Mouse (Mus musculus): Measurements from ENCODE around the gene Pbx1. TPM values are rescaled to one million over a fixed set of nuclear protein-coding genes. Genes with fewer than 3 reads are reported as not detected.

Gene Pbx1
- polyA plus RNA-seq, 1 experiment from 2014 or later: 82.9 TPM

GRCm38 (mm10) chr1:168307275-168308182 is 124.5 kb downstream of the Pbx1 start:
- no peak overlapping the region for H3K4me3 ChIP-seq (replicated peaks; ENCODE audit: low read length)
- no peak overlapping the region for H3K4me2 ChIP-seq (ENCODE audit: low read length)
- no peak overlapping the region for H3K27ac ChIP-seq (ENCODE audit: low read length)
- ATAC-seq: no peak
- no peaks in the 10 kb centered on the region for H3K9me3 ChIP-seq (ENCODE audit: control insufficient read depth, low read length)
- WGBS: 51% methylated on average over 14 of the region's 14 CpGs
- H3K36me3 ChIP-seq (ENCODE audit: control insufficient read depth, insufficient read depth): no peaks in the 10 kb centered on the region; the same call in 1 of the 2 replicates
- peaks cover 39% of the 10 kb centered on the region for H3K4me1 ChIP-seq (replicated peaks; ENCODE audit: control insufficient read depth, insufficient read depth, low read length)
- H3K9ac ChIP-seq (replicated peaks; ENCODE audit: low read depth, low read length): no peak overlapping the region
- no peaks in the 10 kb centered on the region for H3K27me3 ChIP-seq (replicated peaks; ENCODE audit: control insufficient read depth, insufficient read depth, low read length)

- 25% methylated on average over 6 of the region's 6 CpGs for WGBS
- no peak for ATAC-seq
- no peak overlapping the region for H3K4me3 ChIP-seq (replicated peaks; ENCODE audit: low read length)
- peak overlapping the region; percentile 82 for H3K27ac ChIP-seq (ENCODE audit: low read length)
- H3K4me2 ChIP-seq (ENCODE audit: low read length): peak overlapping the region; percentile 43
- H3K9me3 ChIP-seq (ENCODE audit: control insufficient read depth, low read length): no peaks in the 10 kb centered on the region
- no peaks in the 10 kb centered on the region for H3K27me3 ChIP-seq (replicated peaks; ENCODE audit: control insufficient read depth, insufficient read depth, low read length)
- H3K9ac ChIP-seq (replicated peaks; ENCODE audit: low read depth, low read length): peak overlapping the region; percentile 50
- no peaks in the 10 kb centered on the region for H3K36me3 ChIP-seq (ENCODE audit: control insufficient read depth, insufficient read depth)
- peaks cover 35% of the 10 kb centered on the region for H3K4me1 ChIP-seq (replicated peaks; ENCODE audit: control insufficient read depth, insufficient read depth, low read length)
Observed at GRCm38 (mm10) chr1:168300505-168300904, 131.6 kb downstream of the Pbx1 start.

- H3K4me1 ChIP-seq (replicated peaks; ENCODE audit: control insufficient read depth, insufficient read depth, low read length): peaks cover 35% of the 10 kb centered on the region
Observed at GRCm38 (mm10) chr1:168299928-168300365, 132.1 kb downstream of the Pbx1 start.

GRCm38 (mm10) chr1:168299181-168299580 is 132.9 kb downstream of the Pbx1 start:
- H3K9ac ChIP-seq (replicated peaks; ENCODE audit: low read depth, low read length): no peak overlapping the region
- 85% methylated on average over 8 of the region's 8 CpGs for WGBS
- H3K36me3 ChIP-seq (ENCODE audit: control insufficient read depth, insufficient read depth): no peaks in the 10 kb centered on the region
- H3K27me3 ChIP-seq (replicated peaks; ENCODE audit: control insufficient read depth, insufficient read depth, low read length): no peaks in the 10 kb centered on the region
- no peak overlapping the region for H3K4me2 ChIP-seq (ENCODE audit: low read length)
- peaks cover 35% of the 10 kb centered on the region for H3K4me1 ChIP-seq (replicated peaks; ENCODE audit: control insufficient read depth, insufficient read depth, low read length)
- no peak for ATAC-seq
- H3K4me3 ChIP-seq (replicated peaks; ENCODE audit: low read length): no peak overlapping the region
- no peaks in the 10 kb centered on the region for H3K9me3 ChIP-seq (ENCODE audit: control insufficient read depth, low read length)
- H3K27ac ChIP-seq (ENCODE audit: low read length): no peak overlapping the region; the same call in none of the 2 replicates

More at GRCm38 (mm10) chr1:168299928-168300365, 132.1 kb downstream of the Pbx1 start:
- Histone ChIP-seq H3K27ac (ENCODE audit: low read length) (peak overlapping the region; percentile 71), H3K4me2 (ENCODE audit: low read length) (peak overlapping the region; percentile 43), H3K9me3 (ENCODE audit: control insufficient read depth, low read length) (no peaks in the 10 kb centered on the region), H3K36me3 (ENCODE audit: control insufficient read depth, insufficient read depth) (no peaks in the 10 kb centered on the region), H3K27me3 (replicated peaks; ENCODE audit: control insufficient read depth, insufficient read depth, low read length) (no peaks in the 10 kb centered on the region), H3K9ac (replicated peaks; ENCODE audit: low read depth, low read length) (peak overlapping the region; percentile 1), H3K4me3 (replicated peaks; ENCODE audit: low read length) (0 out of 2 replicates have a peak overlapping the region, but pooled peaks have one; percentile 7)
- WGBS: 6% methylated on average over 12 of the region's 12 CpGs
- ATAC-seq: peak; percentile 70

GRCm38 (mm10) chr1:168296290-168296689 is 135.8 kb downstream of the Pbx1 start:
- Histone ChIP-seq H3K9me3 (ENCODE audit: control insufficient read depth, low read length) (no peaks in the 10 kb centered on the region), H3K4me2 (ENCODE audit: low read length) (no peak overlapping the region), H3K4me1 (replicated peaks; ENCODE audit: control insufficient read depth, insufficient read depth, low read length) (peaks cover 43% of the 10 kb centered on the region), H3K36me3 (ENCODE audit: control insufficient read depth, insufficient read depth) (no peaks in the 10 kb centered on the region), H3K9ac (replicated peaks; ENCODE audit: low read depth, low read length) (no peak overlapping the region), H3K27ac (ENCODE audit: low read length) (peak overlapping the region; percentile 28; the same call in 1 of the 2 replicates), H3K27me3 (replicated peaks; ENCODE audit: control insufficient read depth, insufficient read depth, low read length) (no peaks in the 10 kb centered on the region), H3K4me3 (replicated peaks; ENCODE audit: low read length) (no peak overlapping the region)
- 30% methylated on average over 2 of the region's 2 CpGs for WGBS
- no peak for ATAC-seq

- Histone ChIP-seq H3K36me3 (ENCODE audit: control insufficient read depth, insufficient read depth) (no peaks in the 10 kb centered on the region), H3K4me1 (replicated peaks; ENCODE audit: control insufficient read depth, insufficient read depth, low read length) (peaks cover 43% of the 10 kb centered on the region), H3K27ac (ENCODE audit: low read length) (no peak overlapping the region), H3K27me3 (replicated peaks; ENCODE audit: control insufficient read depth, insufficient read depth, low read length) (no peaks in the 10 kb centered on the region), H3K9me3 (ENCODE audit: control insufficient read depth, low read length) (no peaks in the 10 kb centered on the region), H3K4me2 (ENCODE audit: low read length) (no peak overlapping the region), H3K4me3 (replicated peaks; ENCODE audit: low read length) (no peak overlapping the region), H3K9ac (replicated peaks; ENCODE audit: low read depth, low read length) (no peak overlapping the region)
- WGBS: 74% methylated on average over 4 of the region's 4 CpGs
- ATAC-seq: no peak
Observed at GRCm38 (mm10) chr1:168295782-168296181, 136.3 kb downstream of the Pbx1 start.

GRCm38 (mm10) chr1:168293673-168294072 is 138.4 kb downstream of the Pbx1 start:
- Histone ChIP-seq H3K36me3 (ENCODE audit: control insufficient read depth, insufficient read depth) (no peaks in the 10 kb centered on the region), H3K4me1 (replicated peaks; ENCODE audit: control insufficient read depth, insufficient read depth, low read length) (peaks cover 47% of the 10 kb centered on the region), H3K27me3 (replicated peaks; ENCODE audit: control insufficient read depth, insufficient read depth, low read length) (no peaks in the 10 kb centered on the region), H3K9ac (replicated peaks; ENCODE audit: low read depth, low read length) (no peak overlapping the region), H3K4me3 (replicated peaks; ENCODE audit: low read length) (no peak overlapping the region), H3K27ac (ENCODE audit: low read length) (no peak overlapping the region), H3K9me3 (ENCODE audit: control insufficient read depth, low read length) (no peaks in the 10 kb centered on the region), H3K4me2 (ENCODE audit: low read length) (no peak overlapping the region)
- 89% methylated on average over 1 of the region's 1 CpGs for WGBS
- no peak for ATAC-seq

GRCm38 (mm10) chr1:168292106-168292505 is 140.0 kb downstream of the Pbx1 start:
- ATAC-seq: no peak
- no peaks in the 10 kb centered on the region for H3K9me3 ChIP-seq (ENCODE audit: control insufficient read depth, low read length)
- H3K27me3 ChIP-seq (replicated peaks; ENCODE audit: control insufficient read depth, insufficient read depth, low read length): no peaks in the 10 kb centered on the region
- H3K36me3 ChIP-seq (ENCODE audit: control insufficient read depth, insufficient read depth): no peaks in the 10 kb centered on the region
- H3K4me3 ChIP-seq (replicated peaks; ENCODE audit: low read length): no peak overlapping the region
- WGBS: 61% methylated on average over 9 of the region's 9 CpGs
- peaks cover 62% of the 10 kb centered on the region for H3K4me1 ChIP-seq (replicated peaks; ENCODE audit: control insufficient read depth, insufficient read depth, low read length)
- no peak overlapping the region for H3K27ac ChIP-seq (ENCODE audit: low read length)
- H3K4me2 ChIP-seq (ENCODE audit: low read length): no peak overlapping the region
- H3K9ac ChIP-seq (replicated peaks; ENCODE audit: low read depth, low read length): no peak overlapping the region; the same call in 1 of the 2 replicates

- Histone ChIP-seq H3K4me3 (replicated peaks; ENCODE audit: low read length) (no peak overlapping the region), H3K36me3 (ENCODE audit: control insufficient read depth, insufficient read depth) (no peaks in the 10 kb centered on the region), H3K27me3 (replicated peaks; ENCODE audit: control insufficient read depth, insufficient read depth, low read length) (no peaks in the 10 kb centered on the region), H3K9ac (replicated peaks; ENCODE audit: low read depth, low read length) (no peak overlapping the region; the same call in 1 of the 2 replicates), H3K27ac (ENCODE audit: low read length) (peak overlapping the region; percentile 37), H3K4me2 (ENCODE audit: low read length) (no peak overlapping the region), H3K9me3 (ENCODE audit: control insufficient read depth, low read length) (no peaks in the 10 kb centered on the region), H3K4me1 (replicated peaks; ENCODE audit: control insufficient read depth, insufficient read depth, low read length) (peaks cover 65% of the 10 kb centered on the region)
- 34% methylated on average over 6 of the region's 6 CpGs for WGBS
- ATAC-seq: no peak
Observed at GRCm38 (mm10) chr1:168291643-168292040, 140.4 kb downstream of the Pbx1 start.

Data from forebrain, embryonic 16.5 days (tissue).